Mouse (Mus musculus) erythroblast, embryonic 14.5 days (primary cell): ENCODE measurements around the gene Gng7. TPM values are rescaled to one million over a fixed set of nuclear protein-coding genes. Genes with fewer than 3 reads are reported as not detected.
"Not testable (repeated sequence)": the region's sequence is repeated elsewhere in the genome, so short reads cannot be mapped to it uniquely, and the experiment has no call there.

Source experiments
- H3K27me3 ChIP-seq: 2 replicates; pipeline ENCODE4 v1.6.1; 2012; ENCODE audit warnings: inconsistent platforms; ENCODE audit not compliant: control insufficient read depth
- H3K36me3 ChIP-seq: 2 replicates; pipeline ENCODE4 v1.6.1; 2012; ENCODE audit warnings: mild to moderate bottlenecking, inconsistent platforms; ENCODE audit not compliant: control insufficient read depth
- H3K4me1 ChIP-seq: 2 replicates; pipeline ENCODE4 v1.6.1; 2012; ENCODE audit warnings: inconsistent platforms; ENCODE audit not compliant: control insufficient read depth
- H3K4me3 ChIP-seq: replicated peaks from 2 replicates; pipeline ENCODE3; 2012; ENCODE audit warnings: moderate library complexity, mild to moderate bottlenecking, inconsistent platforms
- H3K9me3 ChIP-seq: 2 replicates; pipeline ENCODE4 v1.6.1; 2012; ENCODE audit warnings: low read length, inconsistent platforms, mixed read lengths; ENCODE audit not compliant: control insufficient read depth
- GATA1 ChIP-seq: IDR thresholded peaks from 2 replicates; pipeline ENCODE4 v1.6.1; 2012; ENCODE audit warnings: low read length, inconsistent platforms, mixed read lengths
- TAL1 ChIP-seq: IDR thresholded peaks from 3 replicates; pipeline ENCODE4 v1.6.1; 2012; ENCODE audit warnings: low read length, inconsistent platforms, mixed read lengths
- polyA plus RNA-seq: library from polyadenylated mRNA; stranded (reverse); fragments of >175 nt; gene quantifications from 2 replicates; pipeline ENCODE4 v1.2.3, GENCODE M21; 2012

Gene Gng7
- polyA plus RNA-seq, 1 experiment: not detected

DNA sequence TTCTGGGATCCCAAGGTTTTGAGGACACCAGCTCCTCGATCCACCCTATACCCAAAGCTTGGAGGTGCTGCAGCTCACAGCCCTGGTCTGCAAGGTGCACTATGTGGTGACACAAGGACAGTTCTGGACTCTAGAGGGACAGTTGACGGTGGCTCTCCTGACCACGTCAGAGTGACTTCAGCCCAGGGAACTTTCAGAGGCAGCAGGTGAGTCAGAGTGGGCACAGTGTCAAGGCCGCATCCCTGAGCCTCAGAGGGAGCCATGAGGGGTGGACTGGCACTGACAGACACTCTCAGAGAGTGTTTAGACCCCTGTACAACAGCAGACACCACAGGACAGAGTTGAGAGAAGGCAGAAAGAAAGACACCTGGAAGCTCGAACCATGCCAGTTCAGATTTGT lies 37.8 kb upstream of the Gng7 start:
- Histone ChIP-seq H3K27me3 (no peaks in the 10 kb centered on the region), H3K9me3 (no peaks in the 10 kb centered on the region), H3K36me3 (peaks cover 73% of the 10 kb centered on the region), H3K4me1 (peaks cover 31% of the 10 kb centered on the region), H3K4me3 (no peak overlapping the region)
- TF ChIP-seq GATA1: no peak
- no peak for TF ChIP-seq TAL1

DNA sequence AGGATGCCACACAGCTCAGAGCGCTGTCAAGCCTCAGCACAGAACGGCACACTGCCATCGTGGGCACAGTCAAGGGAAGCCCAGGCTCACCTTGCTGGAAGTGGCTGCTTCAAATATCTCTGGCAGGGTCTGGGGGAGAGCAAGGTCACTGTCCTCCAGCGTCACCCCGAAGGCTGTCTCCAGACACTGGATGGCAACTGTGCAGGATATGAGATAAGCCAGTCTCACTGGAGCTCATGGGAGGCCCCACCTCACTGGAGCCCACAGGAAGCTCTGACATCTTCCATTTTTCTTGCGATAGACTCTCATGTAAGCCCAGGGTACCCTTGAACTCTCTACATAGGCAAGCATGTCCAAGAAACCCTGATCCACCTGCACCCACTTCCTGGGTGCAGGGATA lies 36.4 kb upstream of the Gng7 start:
- Histone ChIP-seq H3K36me3 (peaks cover 81% of the 10 kb centered on the region), H3K4me3 (no peak overlapping the region), H3K4me1 (peaks cover 20% of the 10 kb centered on the region), H3K9me3 (no peaks in the 10 kb centered on the region), H3K27me3 (no peaks in the 10 kb centered on the region)
- TF ChIP-seq GATA1 (no peak), TAL1 (no peak)

DNA sequence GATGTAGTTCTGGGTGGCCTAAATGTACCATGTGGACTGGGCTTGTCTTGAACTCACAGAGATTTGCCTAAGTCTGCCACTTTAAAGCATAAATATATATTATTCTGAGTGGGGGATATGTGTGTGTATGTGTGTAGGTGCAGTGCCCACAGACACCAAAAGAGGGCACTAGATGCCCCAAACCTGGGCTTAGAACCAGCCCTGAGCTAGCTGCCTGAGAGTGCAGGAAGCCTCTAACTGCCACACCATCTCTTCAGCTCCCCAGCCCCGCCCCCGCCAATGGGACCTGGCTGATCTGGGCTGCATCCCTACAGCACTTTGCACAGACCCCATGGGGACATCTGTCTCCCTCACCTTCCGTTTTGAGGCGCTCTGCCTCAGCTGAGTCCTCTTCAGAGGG lies 35.9 kb upstream of the Gng7 start:
- Histone ChIP-seq H3K9me3 (no peaks in the 10 kb centered on the region), H3K4me3 (no peak overlapping the region), H3K27me3 (no peaks in the 10 kb centered on the region), H3K36me3 (peaks cover 84% of the 10 kb centered on the region), H3K4me1 (peaks cover 19% of the 10 kb centered on the region)
- TF ChIP-seq TAL1 (no peak), GATA1 (no peak)

DNA sequence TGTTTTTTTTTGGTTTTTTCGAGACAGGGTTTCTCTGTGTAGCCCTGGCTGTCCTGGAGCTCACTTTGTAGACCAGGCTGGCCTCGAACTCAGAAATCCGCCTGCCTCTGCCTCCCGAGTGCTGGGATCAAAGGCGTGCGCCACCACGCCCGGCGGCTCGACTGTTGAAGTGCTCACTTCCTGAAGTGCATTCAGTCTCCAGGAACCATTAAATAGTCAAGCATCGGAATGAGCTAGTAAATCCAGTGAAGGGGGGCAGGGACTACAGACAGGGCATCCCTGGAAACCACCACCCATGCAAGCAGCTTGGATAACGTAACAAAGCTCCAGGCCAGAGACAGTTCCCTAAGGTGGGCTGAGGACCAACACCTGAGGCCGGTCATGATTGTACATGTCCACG lies 30.5 kb upstream of the Gng7 start:
- H3K36me3 ChIP-seq: peaks cover 75% of the 10 kb centered on the region
- H3K27me3 ChIP-seq, H3K9me3 ChIP-seq, H3K4me1 ChIP-seq, H3K4me3 ChIP-seq: not testable (repeated sequence)

DNA sequence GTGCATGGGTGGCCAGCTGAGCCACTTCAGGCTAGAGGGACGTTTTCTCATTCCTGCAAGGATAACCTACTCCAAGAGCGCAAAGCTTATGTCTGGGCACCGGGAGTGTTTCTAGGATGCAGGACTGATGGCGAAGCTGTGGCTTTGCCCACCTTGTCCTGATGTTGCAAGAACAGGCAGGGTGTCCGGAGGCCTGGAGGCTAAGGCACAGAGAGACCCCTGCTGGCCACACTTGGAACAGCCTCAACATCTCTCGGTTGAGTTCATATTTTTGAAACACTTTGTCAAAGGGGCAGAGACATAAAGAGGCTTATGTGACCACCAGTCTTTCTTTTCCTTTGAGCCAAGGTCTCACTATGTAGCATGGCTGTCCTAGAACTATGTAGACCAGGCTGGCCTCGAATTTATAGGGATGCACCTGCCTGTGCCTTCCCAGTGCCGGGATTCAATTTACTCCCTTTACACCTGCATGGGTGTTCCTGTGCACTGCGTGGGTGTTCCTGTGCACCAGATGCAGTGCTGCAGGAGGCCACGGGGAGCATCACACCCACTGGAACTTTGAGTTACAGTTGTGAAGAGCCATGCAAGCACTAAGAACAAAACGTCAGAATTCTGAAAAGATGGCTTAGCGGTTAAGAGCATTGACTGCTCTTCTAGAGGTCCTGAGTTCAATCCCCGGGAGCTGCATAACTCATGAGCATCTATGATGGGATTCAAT lies 26.9 kb upstream of the Gng7 start:
- TF ChIP-seq GATA1 (no peak), TAL1 (no peak)
- no peak overlapping the region for H3K4me3 ChIP-seq
- H3K9me3 ChIP-seq: no peaks in the 10 kb centered on the region
- H3K27me3 ChIP-seq: no peaks in the 10 kb centered on the region
- peaks cover 39% of the 10 kb centered on the region for H3K36me3 ChIP-seq
- peaks cover 13% of the 10 kb centered on the region for H3K4me1 ChIP-seq

DNA sequence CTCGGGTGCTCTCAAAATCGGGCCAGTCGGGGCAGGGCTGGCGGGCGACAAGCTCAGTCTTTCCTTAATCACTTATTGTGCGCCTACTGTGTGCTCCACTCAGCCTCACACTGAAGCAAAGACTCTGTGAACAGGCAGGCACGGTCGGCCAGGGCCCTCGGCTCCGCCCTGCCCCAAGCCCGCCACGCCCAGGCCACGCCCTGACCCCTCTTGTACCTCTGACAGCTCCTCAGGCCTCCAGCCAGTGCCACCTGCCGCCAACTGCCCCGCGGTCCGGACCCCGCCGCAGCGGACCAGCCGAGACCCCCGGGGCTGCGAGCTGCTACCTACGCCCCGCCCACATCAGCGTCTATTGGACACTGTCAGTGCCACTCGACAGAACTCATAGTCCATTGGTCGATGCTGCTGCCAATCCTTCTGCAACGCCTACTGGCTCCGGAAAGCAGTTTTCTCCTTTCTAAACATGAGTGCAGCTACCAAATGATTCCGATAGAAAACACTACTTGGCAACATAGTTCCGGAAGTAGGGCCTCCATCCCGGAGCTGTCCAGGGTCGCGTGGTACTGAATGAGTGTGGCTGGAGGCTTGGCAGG lies 22.3 kb upstream of the Gng7 start, which contains the start of gene Slc39a3:
Gene Slc39a3 (minus strand): TSS at position 439 of the 593 bp plus-strand sequence.
- Histone ChIP-seq H3K27me3 (no peaks in the 10 kb centered on the region), H3K4me1 (peaks cover 22% of the 10 kb centered on the region), H3K9me3 (no peaks in the 10 kb centered on the region), H3K36me3 (peaks cover 18% of the 10 kb centered on the region), H3K4me3 (peak within 1 kb of the TSS; percentile 76)
- TF ChIP-seq TAL1 (no peak), GATA1 (no peak)

DNA sequence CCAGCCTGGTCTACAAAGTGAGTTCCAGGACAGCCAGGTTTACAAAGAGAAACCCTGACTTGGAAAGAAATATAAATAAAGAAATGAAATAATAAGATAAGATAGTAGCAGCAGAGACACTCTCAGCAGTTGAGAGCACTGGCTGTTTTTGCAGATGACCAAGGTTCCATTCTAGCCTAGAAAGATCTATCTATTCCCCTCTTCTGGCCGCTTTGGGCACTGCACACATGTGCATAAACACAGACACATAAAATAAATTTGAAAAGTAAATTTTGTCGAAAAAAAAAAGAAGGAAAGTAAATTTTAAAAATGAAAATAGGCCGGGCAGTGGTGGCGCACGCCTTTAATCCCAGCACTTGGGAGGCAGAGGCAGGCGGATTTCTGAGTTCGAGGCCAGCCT lies 21.5 kb upstream of the Gng7 start:
- peaks cover 22% of the 10 kb centered on the region for H3K4me1 ChIP-seq
- no peaks in the 10 kb centered on the region for H3K9me3 ChIP-seq
- H3K4me3 ChIP-seq: no peak overlapping the region
- peaks cover 22% of the 10 kb centered on the region for H3K36me3 ChIP-seq
- no peak for TF ChIP-seq TAL1
- TF ChIP-seq GATA1: no peak
- no peaks in the 10 kb centered on the region for H3K27me3 ChIP-seq

DNA sequence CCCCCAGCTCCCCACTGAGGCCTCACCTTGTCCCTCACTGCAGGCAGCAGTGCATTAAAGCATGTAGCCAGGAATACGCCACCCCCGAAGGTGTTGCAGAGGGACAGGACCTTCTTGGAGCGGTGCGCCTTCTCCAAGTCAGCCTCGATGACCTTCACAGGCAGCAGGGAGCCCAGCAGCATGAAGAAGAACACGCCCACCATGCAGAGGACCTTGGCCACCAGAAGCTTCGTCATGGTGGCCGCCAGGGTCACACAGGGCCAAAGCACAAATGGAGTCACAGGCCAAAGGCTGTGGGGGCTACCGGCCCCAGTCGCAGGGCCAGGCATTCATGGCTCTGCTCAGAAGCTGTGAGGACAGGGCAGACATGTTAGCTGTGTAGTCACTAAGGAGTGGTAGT lies 18.8 kb upstream of the Gng7 start:
- TF ChIP-seq GATA1 (no peak), TAL1 (no peak)
- no peaks in the 10 kb centered on the region for H3K9me3 ChIP-seq
- no peak overlapping the region for H3K4me3 ChIP-seq
- peaks cover 25% of the 10 kb centered on the region for H3K4me1 ChIP-seq
- H3K27me3 ChIP-seq: no peaks in the 10 kb centered on the region
- H3K36me3 ChIP-seq: peaks cover 36% of the 10 kb centered on the region

DNA sequence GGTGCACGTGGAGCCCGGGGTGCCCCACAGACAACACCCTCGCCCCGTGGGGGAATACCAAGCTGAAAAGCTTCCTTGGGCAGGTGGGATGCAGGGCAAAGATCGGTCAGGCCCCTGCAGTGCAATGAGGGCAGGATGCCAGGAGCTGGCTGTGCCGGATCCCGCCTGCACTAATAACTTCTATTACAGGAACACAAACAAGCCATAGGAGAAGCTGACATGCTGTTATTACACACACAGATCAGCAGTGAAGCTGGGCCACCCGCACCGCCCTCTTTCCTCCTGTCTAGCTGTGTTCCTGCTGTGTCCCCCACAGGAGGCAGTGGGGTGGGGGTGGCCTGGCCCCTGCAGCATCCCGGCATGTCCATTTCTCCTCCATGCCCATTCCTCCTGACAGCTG lies 14.3 kb upstream of the Gng7 start:
- H3K9me3 ChIP-seq: no peaks in the 10 kb centered on the region
- H3K27me3 ChIP-seq: peaks cover 24% of the 10 kb centered on the region
- H3K36me3 ChIP-seq: peaks cover 33% of the 10 kb centered on the region
- no peak for TF ChIP-seq GATA1
- H3K4me3 ChIP-seq: no peak overlapping the region
- H3K4me1 ChIP-seq: peaks cover 15% of the 10 kb centered on the region

DNA sequence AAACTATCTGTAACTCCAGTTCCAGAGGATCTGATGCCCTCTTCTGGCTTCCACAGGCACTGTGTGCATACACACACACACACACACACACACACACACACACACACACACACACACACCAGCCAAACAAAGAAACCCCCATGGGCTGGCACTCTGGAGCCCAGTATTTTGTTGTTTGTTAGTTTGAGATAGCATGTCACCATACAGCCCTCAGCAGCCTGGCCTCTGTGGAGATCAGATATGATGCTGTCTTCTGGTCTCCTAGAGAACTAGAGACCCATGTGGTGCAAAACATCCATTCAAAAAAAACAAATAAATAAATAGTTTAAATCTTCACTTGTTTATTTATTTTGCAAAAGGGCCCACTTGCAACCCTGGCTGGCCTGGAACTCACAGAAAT lies 13.5 kb upstream of the Gng7 start:
- H3K36me3 ChIP-seq: peaks cover 27% of the 10 kb centered on the region

More for the DNA sequence above, 13.5 kb upstream of the Gng7 start:
- Histone ChIP-seq H3K4me3 (no peak overlapping the region), H3K27me3 (peaks cover 32% of the 10 kb centered on the region), H3K4me1 (peaks cover 13% of the 10 kb centered on the region), H3K9me3 (no peaks in the 10 kb centered on the region)
- TF ChIP-seq GATA1 (no peak), TAL1 (no peak)
